Mouse (Mus musculus) B cell, adult (primary cell): ENCODE results near the gene Sh2d4b. TPM values are rescaled to one million over a fixed set of nuclear protein-coding genes. Genes with fewer than 3 reads are reported as not detected.

Experiments used
- total RNA-seq: library from RNA; stranded (reverse); gene quantifications from 4 replicates; pipeline ENCODE4 v1.2.4, GENCODE M21; 2023; ENCODE audit not compliant: inconsistent age

Sh2d4b gene
- total RNA-seq: 4.9 to 8.6 TPM (median 6.7 TPM) in 4 replicates

GRCm38 (mm10) chr14:40893196-40893595 is at the start of gene Sh2d4b:
Sh2d4b (minus strand) TSS chr14:40893266.

Other genes starting within 250 kb of the Sh2d4b start
- 57.1 to 64.6 TPM (median 60.5 TPM) in 4 replicates for gene Tspan14, start 73.5 kb upstream of the Sh2d4b start, total RNA-seq
- gene Fam213a, start 120.5 kb upstream of the Sh2d4b start, total RNA-seq: 19.3 to 27.7 TPM (median 22.3 TPM) in 4 replicates
- not detected in 4 replicates for gene Dydc2, start 175.9 kb upstream of the Sh2d4b start, total RNA-seq
- gene Dydc1, start 179.6 kb upstream of the Sh2d4b start, total RNA-seq: not detected in 4 replicates
- not detected in 4 replicates for gene Mat1a, start 211.8 kb upstream of the Sh2d4b start, total RNA-seq
- not detected in 4 replicates for gene Sftpa1, start 238.5 kb upstream of the Sh2d4b start, total RNA-seq